Comparison of ENCODE assay signal across 7 mouse cellular contexts in genomic region chr14:23014747-23015286, GRCm38 (mm10).
A peak's percentile ranks its signal among the peaks of the same experiment; 100 is the strongest.
DNase-seq lines count a peak whose midpoint lies in the region; ATAC-seq and TF ChIP-seq lines count a peak whose summit lies in the region.

No protein-coding gene starts in this region.

- intact Hi-C loops in left cerebral cortex, postnatal 36 days (cut with DNase I), result no loop called here

- H3K4me1 ChIP-seq in forebrain, embryonic 16.5 days (replicated peaks; ENCODE audit: control insufficient read depth, insufficient read depth, low read length), result peaks cover 17% of the 10 kb centered on the region
- peaks cover 22% of the 10 kb centered on the region for H3K4me1 ChIP-seq in kidney, embryonic 15.5 days
- peaks cover 23% of the 10 kb centered on the region for H3K4me1 ChIP-seq in midbrain, embryonic 13.5 days (replicated peaks)

- peak; percentile 53 for DNase-seq in NIH3T3 (ENCODE audit: low read depth)
- DNase-seq in brain, embryonic 14.5 days (ENCODE audit: low read depth), result peak; percentile 73
- DNase-seq in left cerebral cortex, postnatal 36 days (ENCODE audit: low spot score in 2 of 2), result no peak
- DNase-seq in thymus, adult 18-20 months, result no peak

- no peak overlapping the region for H3K9ac ChIP-seq in forebrain, embryonic 16.5 days (replicated peaks; ENCODE audit: low read depth, low read length)
- no peak overlapping the region for H3K9ac ChIP-seq in kidney, embryonic 15.5 days
- H3K9ac ChIP-seq in midbrain, embryonic 13.5 days (replicated peaks), result no peak overlapping the region

- no peaks in the 10 kb centered on the region for H3K36me3 ChIP-seq in forebrain, embryonic 16.5 days (ENCODE audit: control insufficient read depth, insufficient read depth)
- H3K36me3 ChIP-seq in kidney, embryonic 15.5 days, result no peaks in the 10 kb centered on the region
- no peaks in the 10 kb centered on the region for H3K36me3 ChIP-seq in midbrain, embryonic 13.5 days

- no peaks in the 10 kb centered on the region for H3K9me3 ChIP-seq in forebrain, embryonic 16.5 days (ENCODE audit: control insufficient read depth, low read length)
- no peaks in the 10 kb centered on the region for H3K9me3 ChIP-seq in kidney, embryonic 15.5 days (replicated peaks)
- H3K9me3 ChIP-seq in midbrain, embryonic 13.5 days, result no peaks in the 10 kb centered on the region

- no peaks in the 10 kb centered on the region for H3K27me3 ChIP-seq in forebrain, embryonic 16.5 days (replicated peaks; ENCODE audit: control insufficient read depth, insufficient read depth, low read length)
- no peaks in the 10 kb centered on the region for H3K27me3 ChIP-seq in kidney, embryonic 15.5 days
- no peaks in the 10 kb centered on the region for H3K27me3 ChIP-seq in midbrain, embryonic 13.5 days

- ATAC-seq in forebrain, embryonic 16.5 days, result peak; percentile 47
- peak; percentile 64; the same call in 1 of the 2 replicates for ATAC-seq in kidney, embryonic 15.5 days (replicated peaks; ENCODE audit: low FRiP score)
- ATAC-seq in midbrain, embryonic 13.5 days, result 0 out of 2 replicates have a peak, but pooled peaks have one; percentile 24

- no peak for TF ChIP-seq POLR2A in brain, embryonic 14.5 days (IDR thresholded peaks at IDR 0.05; ENCODE audit: borderline replicate concordance, extremely low read depth, insufficient read depth, insufficient read length, poor library complexity, severe bottlenecking)

- no peak overlapping the region for H3K4me2 ChIP-seq in forebrain, embryonic 16.5 days (ENCODE audit: low read length)
- H3K4me2 ChIP-seq in kidney, embryonic 15.5 days, result 0 out of 2 replicates have a peak overlapping the region, but pooled peaks have one; percentile 33
- no peak overlapping the region for H3K4me2 ChIP-seq in midbrain, embryonic 13.5 days (replicated peaks)

- no peak for TF ChIP-seq CTCF in brain, embryonic 14.5 days (IDR thresholded peaks at IDR 0.05; ENCODE audit: borderline replicate concordance, extremely low read depth, insufficient read depth, insufficient read length)

- H3K4me3 ChIP-seq in forebrain, embryonic 16.5 days (replicated peaks; ENCODE audit: low read length), result no peak overlapping the region
- no peak overlapping the region for H3K4me3 ChIP-seq in kidney, embryonic 15.5 days (replicated peaks)
- H3K4me3 ChIP-seq in midbrain, embryonic 13.5 days (replicated peaks), result no peak overlapping the region

- no peak overlapping the region for H3K27ac ChIP-seq in forebrain, embryonic 16.5 days (ENCODE audit: low read length)
- H3K27ac ChIP-seq in kidney, embryonic 15.5 days, result peak overlapping the region; percentile 88
- H3K27ac ChIP-seq in midbrain, embryonic 13.5 days, result peak overlapping the region; percentile 54

- 28% methylated on average over 2 of the region's 2 CpGs for WGBS in forebrain, embryonic 16.5 days
- WGBS in kidney, embryonic 15.5 days, result 16% methylated on average over 2 of the region's 2 CpGs
- WGBS in midbrain, embryonic 13.5 days, result 53% methylated on average over 2 of the region's 2 CpGs

Comparison
In these comparisons a context has a peak if more than half of its experiments do, and no peak if none do; other contexts are left out.
1. DNase-seq: peak in NIH3T3 (single experiment) and brain, embryonic 14.5 days (single experiment); none in left cerebral cortex, postnatal 36 days (0 of 2) and thymus, adult 18-20 months (0 of 2).
2. Peak in every context shown above with its lines, with median percentiles within 50 percentile points of each other: ATAC-seq.